Mouse (Mus musculus): ENCODE data around the gene Lsm2.
"Not testable (repeated sequence)": the region's sequence is repeated elsewhere in the genome, so short reads cannot be mapped to it uniquely, and the experiment has no call there.

The Lsm2 gene

DNA sequence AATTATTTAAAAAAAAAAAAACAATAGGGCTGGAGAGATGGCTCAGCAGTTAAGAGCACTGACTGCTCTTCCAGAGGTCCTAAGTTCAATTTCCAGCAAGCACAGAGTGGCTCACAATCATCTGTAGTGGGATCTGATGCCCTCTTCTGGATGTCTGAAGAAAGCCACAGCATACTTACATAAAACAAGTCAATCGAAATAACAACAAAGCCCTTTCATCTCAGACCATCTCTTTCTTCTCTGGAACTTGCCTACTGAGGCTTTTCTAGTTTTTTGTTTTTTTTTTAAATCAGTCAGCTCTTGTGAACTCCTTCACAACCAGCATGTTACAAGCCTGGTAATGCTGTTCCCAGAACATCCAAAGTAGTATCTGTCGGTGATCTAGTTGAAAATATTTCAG lies 1.0 kb upstream of the Lsm2 start:
- CTCF ChIA-PET, result interaction anchor here (0.7 kb wide), 1 partner anchor 45 kb away, joined by 3 read pairs; no protein-coding TSS in a partner anchor

DNA sequence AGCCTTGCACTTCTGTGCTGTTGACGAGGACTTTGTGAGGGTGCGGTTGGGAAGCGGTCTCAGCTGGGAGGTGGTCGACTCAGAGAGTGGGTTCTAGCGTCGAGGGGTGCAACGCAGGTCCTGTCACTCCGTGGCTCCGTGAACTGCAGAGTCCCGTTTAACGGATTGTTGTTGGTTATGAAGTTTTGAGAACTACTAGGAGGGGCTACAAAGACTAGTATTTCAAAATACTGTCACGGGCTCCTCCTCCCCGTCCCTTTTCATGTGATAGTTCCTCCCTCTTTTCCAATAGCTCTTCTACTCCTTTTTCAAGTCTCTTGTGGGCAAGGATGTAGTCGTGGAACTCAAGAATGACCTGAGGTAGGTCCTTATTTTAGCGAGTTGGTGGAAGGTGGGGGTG lies 666 bp downstream of the Lsm2 start:
- CTCF ChIA-PET, result interaction anchor here (0.7 kb wide), 1 partner anchor 78 kb away, joined by 3 read pairs; no protein-coding TSS in a partner anchor

DNA sequence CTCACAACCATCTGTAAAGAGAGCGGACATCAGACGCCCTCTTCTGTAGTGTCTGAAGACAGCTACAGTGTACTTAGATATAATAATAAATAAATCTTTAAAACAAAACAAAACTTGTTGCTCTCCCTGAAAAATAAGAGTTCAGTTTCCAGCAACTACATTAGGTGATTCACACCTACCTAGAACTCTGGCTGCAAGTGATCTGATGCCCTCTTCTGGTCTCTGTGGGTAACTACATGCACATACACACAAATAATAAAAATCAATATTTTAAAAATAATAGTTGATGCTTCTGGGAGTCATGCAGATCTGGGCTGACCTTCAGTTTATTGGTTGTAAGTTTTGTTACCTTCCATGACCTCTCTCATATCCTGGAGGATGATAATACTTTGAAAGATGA lies 2.6 kb downstream of the Lsm2 start:
- CTCF ChIA-PET, result interaction anchor here (1.3 to 1.6 kb wide), 2 partner anchors 15 to 76 kb away, joined by 3 to 5 read pairs; no protein-coding TSS in a partner anchor

DNA sequence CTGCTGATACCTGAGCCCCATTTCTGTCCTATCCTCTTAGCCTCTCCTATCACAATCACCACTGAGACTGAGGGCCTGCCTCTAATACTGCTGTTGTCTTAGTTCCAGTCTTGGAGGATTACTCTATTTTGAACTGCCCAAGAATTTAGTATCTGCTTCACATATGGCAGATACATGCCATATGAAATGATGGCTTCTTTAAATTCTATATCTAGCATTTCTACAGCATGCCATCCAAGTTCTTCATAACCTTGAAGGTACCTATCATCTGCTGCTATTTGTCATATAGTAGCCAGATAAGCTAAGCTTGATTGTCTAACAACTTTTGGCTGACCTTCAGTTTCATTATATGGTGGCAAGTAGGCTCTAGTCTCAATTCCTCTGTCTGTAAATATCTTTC lies 13.1 kb downstream of the Lsm2 start:
- CTCF ChIA-PET, result interaction anchor here (0.6 to 0.7 kb wide), 2 partner anchors 398 to 501 kb away, joined by 3 to 11 read pairs; no protein-coding TSS in a partner anchor

DNA sequence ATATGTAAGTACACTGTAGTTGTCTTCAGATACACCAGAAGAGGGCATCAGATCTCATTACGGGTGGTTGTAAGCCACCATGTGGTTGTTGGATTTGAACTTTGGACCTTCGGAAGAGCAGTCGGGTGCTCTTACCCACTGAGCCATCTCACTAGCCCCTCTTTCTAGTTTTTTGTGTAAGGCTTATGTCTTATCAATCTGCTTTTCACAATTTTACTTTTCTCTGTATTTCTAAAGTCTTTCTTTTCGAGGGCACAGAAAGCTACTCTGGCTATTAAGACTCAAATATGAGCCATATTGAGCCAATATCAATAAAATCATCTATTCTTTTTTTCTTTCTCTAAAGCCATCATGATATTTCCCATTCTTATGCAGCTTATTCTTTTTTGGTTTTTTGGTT lies 13.5 kb downstream of the Lsm2 start:
- CTCF ChIA-PET, result interaction anchor here (0.7 kb wide), 1 partner anchor 501 kb away, joined by 3 read pairs; no protein-coding TSS in a partner anchor

DNA sequence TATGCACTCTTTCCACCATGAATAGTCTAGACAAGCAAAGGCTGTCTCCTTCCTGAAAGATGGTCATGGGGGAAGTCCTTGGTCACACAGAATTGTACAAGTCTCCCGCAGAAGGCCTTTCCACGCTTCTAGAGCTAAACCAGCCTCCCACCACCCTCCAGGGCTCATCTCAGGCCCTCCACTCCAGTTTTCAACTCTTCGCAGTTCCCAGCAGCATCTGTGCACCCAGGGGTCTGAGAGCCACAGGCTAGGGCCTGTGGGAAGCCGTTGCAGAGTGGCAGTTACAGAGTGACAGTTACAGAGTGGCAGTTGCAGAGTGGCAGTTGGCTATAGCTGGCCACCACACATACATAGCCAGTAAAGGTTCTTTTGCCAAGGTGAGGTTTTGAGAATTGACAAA lies 14.3 kb downstream of the Lsm2 start:
- CTCF ChIA-PET, result not testable (repeated sequence)

DNA sequence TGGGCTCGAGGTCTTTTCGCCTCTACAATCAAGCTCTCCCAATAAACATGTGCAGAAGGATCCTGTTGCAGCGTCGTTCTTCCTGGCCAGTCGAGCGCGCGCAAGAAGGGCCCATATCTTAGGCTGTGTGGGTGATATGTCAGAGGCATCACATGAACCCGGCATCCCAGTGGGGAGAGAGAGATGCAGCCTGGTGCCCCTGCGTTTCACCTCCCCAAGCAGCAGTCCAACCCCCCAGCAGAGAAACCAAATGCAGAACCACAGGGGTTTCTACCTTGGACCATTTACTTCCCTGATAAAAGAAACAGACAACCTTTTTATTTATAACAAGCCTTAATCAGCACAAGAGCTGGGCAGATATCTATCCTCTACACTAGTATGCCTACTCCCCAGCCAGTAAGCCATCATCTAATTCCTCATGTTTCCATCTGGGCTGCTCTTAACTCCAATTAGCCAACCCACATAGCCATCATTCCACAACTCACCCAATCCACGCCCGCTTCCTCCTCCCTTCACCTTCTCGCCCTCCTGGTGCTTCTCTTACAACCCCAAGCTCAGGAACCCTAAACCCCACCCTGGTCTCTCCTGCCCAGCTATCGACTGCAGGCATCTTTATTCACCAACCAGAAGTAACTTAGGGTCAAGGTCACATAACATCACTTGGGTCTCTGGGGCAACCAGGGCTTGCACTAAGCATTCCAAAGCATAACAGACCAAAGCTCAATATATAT lies 14.9 kb downstream of the Lsm2 start:
- CTCF ChIA-PET, result no interaction called here

DNA sequence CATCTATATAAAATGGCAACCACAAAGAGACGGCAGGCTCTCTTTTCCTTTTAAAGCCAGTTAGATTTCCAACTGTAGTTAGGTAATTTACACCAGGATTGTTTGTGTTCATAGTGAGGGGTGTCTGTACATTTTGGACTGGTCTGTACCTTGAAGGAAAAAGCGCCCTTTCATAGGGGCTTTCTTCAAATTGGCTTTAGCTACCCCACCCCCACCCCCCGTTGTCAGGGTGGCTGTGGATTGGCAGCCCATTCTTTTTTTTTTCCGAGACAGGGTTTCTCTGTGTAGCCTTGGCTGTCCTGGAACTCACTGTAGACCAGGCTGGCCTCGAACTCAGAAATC lies 15.5 kb downstream of the Lsm2 start:
- CTCF ChIA-PET, result interaction anchor here (0.6 kb wide), 1 partner anchor 75 kb away, joined by 3 read pairs; no protein-coding TSS in a partner anchor

DNA sequence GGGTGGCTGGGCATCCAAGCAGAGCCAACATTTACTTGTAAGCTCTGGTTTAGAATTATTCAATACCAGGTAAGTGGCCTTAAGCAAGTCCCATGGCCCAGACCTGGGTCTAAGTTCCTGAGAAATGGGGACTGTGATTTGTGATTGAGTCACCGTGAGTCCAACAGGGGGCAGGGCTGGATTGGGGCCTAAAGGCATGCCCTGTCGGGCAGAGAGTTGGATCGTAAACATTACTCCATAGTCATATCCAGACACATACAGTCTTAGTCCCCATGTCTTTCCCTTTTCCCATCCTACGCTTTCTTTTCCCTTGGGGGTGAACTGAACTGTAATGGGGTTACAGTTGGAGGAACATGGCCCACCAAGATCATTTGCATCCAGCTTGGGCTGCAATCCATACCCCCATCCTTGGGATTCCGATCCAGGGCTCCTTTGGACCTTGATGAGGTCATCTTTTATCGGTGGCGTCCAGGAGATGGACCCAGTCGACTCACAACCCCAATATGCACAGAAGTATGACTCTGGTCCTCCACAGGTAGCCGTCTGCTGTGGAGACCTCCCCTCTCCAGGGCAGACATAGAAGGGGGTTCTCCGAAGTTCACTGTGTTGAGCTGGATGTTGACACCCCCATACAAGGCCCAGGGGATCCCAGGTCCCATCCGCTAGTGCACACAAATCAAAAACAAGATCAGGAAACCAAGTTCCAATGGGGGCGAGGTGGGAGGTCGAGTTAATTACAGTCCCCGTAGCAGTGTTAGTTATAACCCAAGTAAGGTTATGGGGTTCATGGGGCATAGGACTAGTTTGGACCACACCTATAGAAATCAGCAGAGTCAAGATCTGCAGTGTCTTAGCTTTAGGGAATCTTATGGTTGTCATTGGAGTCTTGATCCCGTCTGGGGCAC lies 17.1 kb downstream of the Lsm2 start:
- CTCF ChIA-PET, result interaction anchor here (0.6 to 1.3 kb wide), 2 partner anchors 15 to 56 kb away, joined by 3 to 5 read pairs; no protein-coding TSS in a partner anchor

DNA sequence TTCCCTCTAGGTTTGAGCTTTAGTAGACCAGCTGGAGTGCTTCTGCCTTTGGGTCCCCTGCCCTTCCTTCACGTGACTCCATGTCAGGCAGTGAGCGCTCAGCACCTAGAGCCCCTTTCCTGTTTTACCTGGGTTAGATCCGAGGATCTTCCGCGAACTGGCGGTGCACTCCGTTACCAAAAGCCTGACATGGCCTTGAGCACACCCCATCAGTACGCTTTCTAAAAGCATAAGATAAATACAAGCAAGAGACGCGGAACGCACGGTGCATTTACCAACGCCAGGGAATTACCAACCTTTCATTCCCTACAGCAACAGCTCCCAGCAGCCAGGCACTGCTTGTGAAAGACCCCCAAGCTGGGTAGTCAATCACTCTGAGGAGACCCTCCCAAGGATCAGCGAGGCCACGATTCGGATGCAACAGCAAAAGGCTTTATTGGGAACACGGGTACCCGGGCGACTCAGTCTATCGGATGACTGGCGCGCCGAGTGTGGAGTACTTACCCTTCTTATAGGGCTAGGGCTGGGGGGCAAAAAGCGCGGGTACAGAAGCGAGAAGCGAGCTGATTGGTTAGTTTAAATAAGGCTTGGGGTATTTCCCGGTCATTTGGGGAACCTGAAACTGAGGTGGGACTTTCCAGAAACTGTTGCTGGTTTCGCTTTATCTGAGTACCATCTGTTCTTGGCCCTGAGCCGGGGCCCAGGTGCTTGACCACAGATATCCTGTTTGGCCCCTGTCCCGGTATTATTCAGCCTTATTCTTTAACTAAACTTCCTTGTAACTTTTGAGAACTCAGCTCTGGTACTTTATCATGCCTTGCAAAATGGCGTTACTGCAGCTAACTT lies 18.4 kb downstream of the Lsm2 start:
- CTCF ChIA-PET, result interaction anchor here (0.5 to 1.3 kb wide), 2 partner anchors 16 to 136 kb away, joined by 3 to 4 read pairs; no protein-coding TSS in a partner anchor

DNA sequence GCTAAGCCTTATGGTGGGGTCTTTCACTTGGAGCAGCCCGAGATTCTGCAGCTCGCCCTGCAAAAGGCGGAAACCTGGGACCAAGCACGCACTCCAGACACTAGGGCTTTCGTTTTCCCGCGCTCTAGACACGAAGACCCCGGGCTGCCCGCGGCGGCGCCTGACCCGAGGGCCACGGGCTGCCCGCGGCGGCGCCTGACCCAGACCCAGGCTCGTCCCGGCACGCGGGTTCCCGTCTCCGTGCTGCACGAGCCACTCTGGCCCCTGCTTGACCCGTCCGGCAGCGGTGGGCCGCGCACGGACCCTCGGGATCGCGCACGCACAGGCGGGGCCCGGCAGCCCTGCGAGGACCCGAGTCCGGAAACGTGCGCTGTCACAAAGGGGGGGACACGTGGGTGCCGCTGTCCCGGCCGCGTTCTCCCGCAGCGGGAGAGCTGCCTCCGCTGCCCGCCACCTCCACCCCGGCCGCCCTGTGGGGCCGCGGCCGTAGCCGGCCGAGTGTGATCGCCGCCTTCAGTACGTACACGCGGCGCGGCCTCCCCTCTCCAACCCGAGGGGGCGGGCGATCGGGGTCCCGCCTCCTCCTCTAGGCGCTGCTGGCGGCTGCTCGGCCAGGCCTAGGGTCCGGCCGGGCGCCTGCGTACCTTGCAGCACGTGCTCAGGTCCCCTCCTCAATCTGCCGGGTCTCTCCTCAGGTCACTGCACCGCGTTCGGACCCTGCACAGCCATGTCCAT lies 19.2 kb downstream of the Lsm2 start, which contains the start of gene Vars:
Gene Vars, plus strand, starts transcription at position 271 of the 735 bp plus-strand sequence.
- CTCF ChIA-PET, result no interaction called here

DNA sequence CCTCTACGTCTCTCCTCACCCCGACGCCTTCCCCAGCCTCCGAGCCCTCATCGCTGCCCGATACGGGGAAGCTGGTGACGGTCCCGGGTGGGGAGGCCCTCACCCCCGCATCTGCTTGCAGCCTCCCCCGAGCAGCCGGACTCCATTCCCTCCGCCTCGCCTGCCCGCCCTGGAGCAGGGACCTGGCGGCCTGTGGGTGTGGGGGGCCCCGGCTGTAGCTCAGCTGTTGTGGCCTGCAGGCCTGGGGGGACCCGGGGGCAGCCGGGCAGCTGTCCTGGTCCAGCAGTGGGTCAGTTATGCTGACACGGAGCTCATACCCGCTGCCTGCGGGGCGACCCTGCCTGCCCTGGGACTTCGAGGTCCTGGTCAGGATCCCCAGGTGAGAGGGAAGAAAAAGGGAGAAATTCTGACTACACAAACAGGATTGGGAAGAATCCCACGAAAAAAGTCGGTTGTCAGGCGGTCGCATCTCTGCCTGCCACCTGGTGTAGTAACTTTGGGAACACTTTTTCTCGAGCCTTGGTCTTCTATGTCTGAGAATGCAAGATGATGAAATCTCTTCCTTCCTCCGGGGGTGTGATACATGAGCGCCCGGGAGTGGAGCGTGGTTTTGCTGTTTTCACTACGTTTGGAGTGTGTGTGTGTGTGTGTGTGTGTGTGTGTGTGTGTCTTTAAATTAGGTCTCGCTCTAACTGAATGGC lies 19.9 kb downstream of the Lsm2 start:
- CTCF ChIA-PET, result interaction anchor here (0.7 kb wide), 1 partner anchor 47 kb away, joined by 3 read pairs; no protein-coding TSS in a partner anchor

DNA sequence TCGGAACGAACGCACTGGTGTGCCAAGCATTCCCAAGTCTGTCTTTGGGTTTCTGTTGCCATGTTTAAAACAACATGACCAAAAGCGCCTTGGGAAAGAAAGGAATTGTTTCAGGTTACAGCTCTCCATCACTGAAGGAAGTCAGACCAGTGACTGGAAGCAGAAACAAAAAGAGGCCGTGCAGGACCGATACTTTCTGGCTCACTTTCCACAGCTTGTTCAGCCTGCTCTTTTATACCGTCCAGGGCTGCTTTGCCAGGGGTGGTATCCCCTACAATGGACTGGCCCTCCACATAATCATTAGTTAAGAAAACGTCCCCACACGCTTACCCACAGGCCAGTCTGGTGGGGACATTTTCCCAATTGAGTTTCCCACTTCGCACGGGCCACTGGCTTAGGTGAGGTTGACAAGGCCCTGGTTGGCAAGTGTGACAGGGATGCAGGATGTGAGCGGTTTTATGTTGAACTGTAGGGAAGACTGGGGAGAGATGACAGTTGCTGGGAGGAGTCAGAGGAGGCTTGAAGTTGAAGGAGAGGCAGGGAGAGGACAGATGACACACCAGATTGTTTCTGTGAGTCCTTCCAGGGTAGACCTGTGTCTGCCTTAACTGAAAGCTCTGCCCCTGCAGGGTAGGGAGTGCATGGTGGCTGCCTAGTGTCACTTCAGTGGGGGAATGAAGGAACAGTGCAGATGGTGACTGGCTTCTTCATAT lies 20.6 kb downstream of the Lsm2 start:
- CTCF ChIA-PET, result interaction anchor here (0.7 kb wide), 1 partner anchor 46 kb away, joined by 3 read pairs; no protein-coding TSS in a partner anchor

DNA sequence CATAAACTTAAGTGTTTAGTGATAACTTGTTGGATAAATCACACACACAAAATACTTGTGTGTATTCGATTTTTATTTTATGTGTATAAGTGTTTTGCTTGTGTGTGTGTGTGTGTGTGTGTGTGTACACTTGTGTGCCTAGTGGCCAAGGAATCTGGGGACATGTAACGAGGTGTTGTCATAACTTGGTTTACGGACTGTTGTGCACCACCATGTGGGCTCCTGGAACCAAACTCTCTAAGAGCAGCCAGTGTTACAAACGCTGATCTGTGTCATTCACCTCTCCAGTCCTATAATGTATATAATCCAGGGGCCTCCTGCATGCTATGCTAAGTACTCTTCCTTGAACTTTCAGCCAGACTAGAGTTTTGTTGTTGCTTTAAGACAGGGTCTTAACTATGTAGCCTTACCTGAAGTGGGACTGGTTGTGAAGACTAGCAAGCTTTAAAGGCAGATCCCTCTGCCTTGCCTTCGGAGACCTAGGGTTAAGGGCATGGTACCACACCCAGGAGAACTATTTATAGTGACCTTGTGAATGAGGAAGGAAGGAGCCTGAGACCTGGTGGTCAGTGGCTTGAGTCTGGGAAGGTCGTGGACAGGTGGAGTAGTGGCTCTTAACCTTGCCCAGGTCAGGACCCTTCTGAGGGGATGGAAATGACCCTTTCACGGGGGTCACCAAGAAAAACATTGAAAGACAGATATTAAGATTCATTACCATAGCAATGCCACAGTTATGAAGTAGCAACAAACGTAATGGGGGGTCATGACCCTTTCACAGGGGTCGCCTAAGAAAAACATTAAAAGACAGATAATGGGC lies 21.6 kb downstream of the Lsm2 start:
- CTCF ChIA-PET, result no interaction called here

DNA sequence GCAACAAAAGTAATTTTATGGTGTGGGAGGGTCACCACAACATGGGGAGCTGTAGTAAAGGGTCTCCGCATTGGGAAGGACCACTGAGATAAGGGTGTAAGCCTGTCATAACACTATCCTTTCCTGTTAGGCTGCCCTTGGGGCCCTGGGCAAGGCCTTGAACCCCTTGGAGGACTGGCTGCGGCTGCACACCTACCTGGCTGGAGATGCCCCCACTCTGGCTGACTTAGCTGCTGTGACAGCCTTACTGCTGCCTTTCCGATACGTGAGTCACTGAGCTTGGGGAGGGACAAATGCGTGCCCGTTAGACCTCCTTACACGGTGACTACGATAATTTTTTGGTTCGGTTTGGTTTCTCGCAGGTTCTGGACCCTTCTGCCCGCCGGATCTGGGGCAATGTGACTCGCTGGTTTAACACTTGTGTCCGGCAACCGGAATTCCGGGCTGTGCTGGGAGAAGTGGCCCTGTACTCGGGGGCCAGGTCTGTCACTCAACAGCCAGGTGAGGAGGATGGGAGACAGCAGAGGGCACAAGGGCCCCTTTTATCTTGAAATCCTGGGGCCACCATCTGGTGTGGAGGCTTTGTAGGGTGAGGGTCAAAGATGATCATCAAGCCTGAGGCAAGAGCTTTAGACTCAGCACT lies 22.5 kb downstream of the Lsm2 start:
- CTCF ChIA-PET, result no interaction called here

DNA sequence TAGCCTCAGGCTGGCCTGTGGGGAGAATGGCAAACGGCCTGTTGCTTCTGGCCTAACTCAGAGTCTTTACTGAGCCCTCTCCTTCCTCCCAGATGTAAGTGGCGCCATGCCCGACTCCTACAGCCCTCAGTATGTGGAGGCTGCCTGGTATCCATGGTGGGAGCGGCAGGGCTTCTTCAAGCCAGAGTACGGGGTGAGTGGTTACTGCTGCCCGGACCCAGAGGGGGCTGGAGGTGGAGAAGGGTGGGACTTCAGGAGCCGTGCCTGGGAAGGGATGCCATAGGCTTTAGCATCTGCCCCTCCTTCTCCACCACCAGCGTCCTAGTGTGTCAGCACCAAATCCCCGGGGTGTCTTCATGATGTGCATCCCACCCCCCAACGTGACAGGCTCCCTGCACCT lies 23.5 kb downstream of the Lsm2 start:
- CTCF ChIA-PET, result no interaction called here

DNA sequence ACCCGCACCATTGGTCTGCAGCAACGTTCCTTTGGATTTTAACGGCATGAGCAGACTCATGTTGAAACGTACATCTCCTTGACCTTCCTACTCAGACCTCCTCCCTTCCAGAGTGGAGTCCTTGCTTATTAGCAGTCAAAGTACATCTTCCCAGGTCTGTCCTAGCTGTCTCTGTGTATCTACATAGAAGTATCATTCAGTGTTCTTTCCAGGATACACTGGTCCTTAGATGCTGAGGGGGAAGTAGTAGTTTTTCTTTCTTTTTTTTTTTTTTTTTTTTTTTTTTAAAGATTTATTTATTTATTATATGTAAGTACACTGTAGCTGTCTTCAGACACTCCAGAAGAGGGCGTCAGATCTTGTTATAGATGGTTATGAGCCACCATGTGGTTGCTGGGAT lies 24.2 kb downstream of the Lsm2 start:
- CTCF ChIA-PET, result not testable (repeated sequence)

Data from spleen, embryonic (tissue).